Mouse (Mus musculus): ENCODE measurements around the gene Osbpl6. TPM values are rescaled to one million over a fixed set of nuclear protein-coding genes. Genes with fewer than 3 reads are reported as not detected.
A peak's percentile ranks its signal among the peaks of the same experiment; 100 is the strongest.

Gene Osbpl6
- total and polyA plus RNA-seq, 2 experiments from 2014 or later = 30.9 to 37.8 TPM

- Histone ChIP-seq H3K27ac (peak within 1 kb of the TSS; percentile 71; the same call in 1 of the 2 replicates), H3K4me1 (ENCODE audit: insufficient read depth, low read length) (peaks cover 7% of the 10 kb centered on the region; the same call in 1 of the 2 replicates), H3K9me3 (ENCODE audit: low read length) (no peaks in the 10 kb centered on the region), H3K9ac (replicated peaks; ENCODE audit: low read length) (peak within 1 kb of the TSS; percentile 75), H3K36me3 (ENCODE audit: insufficient read depth, low read length) (peaks cover 11% of the 10 kb centered on the region), H3K27me3 (ENCODE audit: insufficient read depth, low read length) (no peaks in the 10 kb centered on the region), H3K4me3 (ENCODE audit: low read length) (peak within 1 kb of the TSS; percentile 78), H3K4me2 (ENCODE audit: low read depth, low read length) (peak within 1 kb of the TSS; percentile 88)
- under 1% methylated on average over 61 of the region's 61 CpGs for WGBS
- peak; percentile 92 for ATAC-seq
- DNase-seq (ENCODE audit: low spot score) = peak; percentile 95
- peak; percentile 88 for TF ChIP-seq CTCF (IDR thresholded peaks at IDR 0.05; ENCODE audit: low read depth)
Measured at GRCm38 (mm10) chr2:76369821-76370655, 36.3 kb upstream of the Osbpl6 start, which contains the start of gene Rbm45. Rbm45 (plus strand) TSS chr2:76369984.

GRCm38 (mm10) chr2:76370656-76370922 is 35.7 kb upstream of the Osbpl6 start:
- Histone ChIP-seq H3K27me3 (ENCODE audit: insufficient read depth, low read length) (no peaks in the 10 kb centered on the region), H3K4me1 (ENCODE audit: insufficient read depth, low read length) (peaks cover 7% of the 10 kb centered on the region; the same call in 1 of the 2 replicates), H3K9me3 (ENCODE audit: low read length) (no peaks in the 10 kb centered on the region), H3K9ac (replicated peaks; ENCODE audit: low read length) (peak overlapping the region; percentile 75), H3K4me2 (ENCODE audit: low read depth, low read length) (peak overlapping the region; percentile 88), H3K36me3 (ENCODE audit: insufficient read depth, low read length) (peaks cover 12% of the 10 kb centered on the region), H3K27ac (0 out of 2 replicates have a peak overlapping the region, but pooled peaks have one; percentile 71), H3K4me3 (ENCODE audit: low read length) (peak overlapping the region; percentile 78)
- 7% methylated on average over 7 of the region's 7 CpGs for WGBS
- no peak for TF ChIP-seq CTCF (IDR thresholded peaks at IDR 0.05; ENCODE audit: low read depth)
- ATAC-seq (no peak), DNase-seq (ENCODE audit: low spot score) (no peak)

GRCm38 (mm10) chr2:76372244-76372643 is 34.1 kb upstream of the Osbpl6 start:
- 88% methylated on average over 4 of the region's 4 CpGs for WGBS
- Histone ChIP-seq H3K9me3 (ENCODE audit: low read length) (no peaks in the 10 kb centered on the region), H3K27me3 (ENCODE audit: insufficient read depth, low read length) (no peaks in the 10 kb centered on the region), H3K36me3 (ENCODE audit: insufficient read depth, low read length) (peaks cover 21% of the 10 kb centered on the region), H3K4me1 (ENCODE audit: insufficient read depth, low read length) (peaks cover 7% of the 10 kb centered on the region; the same call in 1 of the 2 replicates), H3K9ac (replicated peaks; ENCODE audit: low read length) (no peak overlapping the region), H3K4me2 (ENCODE audit: low read depth, low read length) (no peak overlapping the region), H3K27ac (no peak overlapping the region), H3K4me3 (ENCODE audit: low read length) (no peak overlapping the region)
- DNase-seq (ENCODE audit: low spot score) = no peak
- ATAC-seq = no peak
- TF ChIP-seq CTCF (IDR thresholded peaks at IDR 0.05; ENCODE audit: low read depth) = no peak

- no peaks in the 10 kb centered on the region for H3K27me3 ChIP-seq (ENCODE audit: insufficient read depth, low read length)
- DNase-seq (ENCODE audit: low spot score) (no peak), ATAC-seq (no peak)
- peaks cover 41% of the 10 kb centered on the region for H3K36me3 ChIP-seq (ENCODE audit: insufficient read depth, low read length)
- no peak for TF ChIP-seq CTCF (IDR thresholded peaks at IDR 0.05; ENCODE audit: low read depth)
- H3K27ac ChIP-seq = no peak overlapping the region
- no peak overlapping the region for H3K4me2 ChIP-seq (ENCODE audit: low read depth, low read length)
- WGBS = 92% methylated on average over 6 of the region's 6 CpGs
- no peak overlapping the region for H3K4me3 ChIP-seq (ENCODE audit: low read length)
- H3K4me1 ChIP-seq (ENCODE audit: insufficient read depth, low read length) = peaks cover 7% of the 10 kb centered on the region; the same call in 1 of the 2 replicates
- no peaks in the 10 kb centered on the region for H3K9me3 ChIP-seq (ENCODE audit: low read length)
- H3K9ac ChIP-seq (replicated peaks; ENCODE audit: low read length) = no peak overlapping the region
Measured at GRCm38 (mm10) chr2:76374544-76375206, 31.6 kb upstream of the Osbpl6 start.

GRCm38 (mm10) chr2:76378646-76379045 is 27.7 kb upstream of the Osbpl6 start:
- no peak for DNase-seq (ENCODE audit: low spot score)
- Histone ChIP-seq H3K36me3 (ENCODE audit: insufficient read depth, low read length) (peaks cover 55% of the 10 kb centered on the region), H3K4me3 (ENCODE audit: low read length) (no peak overlapping the region), H3K9me3 (ENCODE audit: low read length) (no peaks in the 10 kb centered on the region), H3K4me1 (ENCODE audit: insufficient read depth, low read length) (no peaks in the 10 kb centered on the region), H3K27me3 (ENCODE audit: insufficient read depth, low read length) (no peaks in the 10 kb centered on the region), H3K4me2 (ENCODE audit: low read depth, low read length) (no peak overlapping the region), H3K9ac (replicated peaks; ENCODE audit: low read length) (no peak overlapping the region), H3K27ac (no peak overlapping the region)
- ATAC-seq = no peak
- 96% methylated on average over 19 of the region's 19 CpGs for WGBS
- TF ChIP-seq CTCF (IDR thresholded peaks at IDR 0.05; ENCODE audit: low read depth) = no peak

- Histone ChIP-seq H3K4me3 (ENCODE audit: low read length) (no peak overlapping the region), H3K36me3 (ENCODE audit: insufficient read depth, low read length) (0 out of 2 replicates have a peak, but pooled peaks cover 7% of the 10 kb centered on the region), H3K4me1 (ENCODE audit: insufficient read depth, low read length) (no peaks in the 10 kb centered on the region), H3K9me3 (ENCODE audit: low read length) (no peaks in the 10 kb centered on the region), H3K27ac (no peak overlapping the region), H3K4me2 (ENCODE audit: low read depth, low read length) (no peak overlapping the region), H3K9ac (replicated peaks; ENCODE audit: low read length) (no peak overlapping the region), H3K27me3 (ENCODE audit: insufficient read depth, low read length) (no peaks in the 10 kb centered on the region)
- DNase-seq (ENCODE audit: low spot score) = no peak
- no peak for TF ChIP-seq CTCF (IDR thresholded peaks at IDR 0.05; ENCODE audit: low read depth)
- no peak for ATAC-seq
Measured at GRCm38 (mm10) chr2:76386531-76386930, 19.8 kb upstream of the Osbpl6 start.
